Mouse (Mus musculus): Measurements from ENCODE around the gene Gm20388. TPM values are rescaled to one million over a fixed set of nuclear protein-coding genes. Genes with fewer than 3 reads are reported as not detected.

The Gm20388 gene
- polyA plus RNA-seq, 1 experiment from 2014 or later: not detected

GRCm38 (mm10) chr8:123317781-123318466 is 3407.3 kb downstream of the Gm20388 start:
- Histone ChIP-seq H3K9ac (peak overlapping the region; percentile 84), H3K4me2 (peak overlapping the region; percentile 83), H3K9me3 (replicated peaks) (no peaks in the 10 kb centered on the region), H3K4me3 (peak overlapping the region; percentile 78), H3K4me1 (peaks cover 24% of the 10 kb centered on the region), H3K27me3 (replicated peaks) (peaks cover 7% of the 10 kb centered on the region), H3K36me3 (peaks cover 21% of the 10 kb centered on the region), H3K27ac (peak overlapping the region; percentile 77)
- 3% methylated on average over 21 of the region's 21 CpGs for WGBS (ENCODE audit: insufficient replicate concordance)
- peak; percentile 87 for ATAC-seq

- under 1% methylated on average over 24 of the region's 24 CpGs for WGBS (ENCODE audit: insufficient replicate concordance)
These were observed 3407.8 kb downstream of the Gm20388 start, which contains the start of gene Fanca for GRCm38 (mm10) chr8:123318467-123318911. Gene Fanca (minus strand): TSS chr8:123318576.

GRCm38 (mm10) chr8:123319522-123320164 is 3409.0 kb downstream of the Gm20388 start:
- Histone ChIP-seq H3K4me3 (no peak overlapping the region), H3K4me2 (peak overlapping the region; percentile 83), H3K4me1 (peaks cover 24% of the 10 kb centered on the region)

More at GRCm38 (mm10) chr8:123318467-123318911, 3407.8 kb downstream of the Gm20388 start, which contains the start of gene Fanca:
- Histone ChIP-seq H3K4me2 (peak within 1 kb of the TSS; percentile 83), H3K9me3 (replicated peaks) (no peaks in the 10 kb centered on the region), H3K36me3 (peaks cover 15% of the 10 kb centered on the region), H3K27ac (peak within 1 kb of the TSS; percentile 77), H3K4me3 (peak within 1 kb of the TSS; percentile 78), H3K4me1 (peaks cover 24% of the 10 kb centered on the region), H3K9ac (peak within 1 kb of the TSS; percentile 84), H3K27me3 (replicated peaks) (peaks cover 11% of the 10 kb centered on the region)
- peak; percentile 99 for ATAC-seq

GRCm38 (mm10) chr8:123328552-123328951 is 3417.9 kb downstream of the Gm20388 start:
- ATAC-seq: no peak
- Histone ChIP-seq H3K36me3 (no peaks in the 10 kb centered on the region), H3K27ac (no peak overlapping the region), H3K4me1 (peaks cover 56% of the 10 kb centered on the region), H3K9me3 (replicated peaks) (no peaks in the 10 kb centered on the region), H3K27me3 (replicated peaks) (peaks cover 31% of the 10 kb centered on the region), H3K9ac (no peak overlapping the region), H3K4me3 (no peak overlapping the region), H3K4me2 (no peak overlapping the region)
- WGBS (ENCODE audit: insufficient replicate concordance): 91% methylated on average over 2 of the region's 2 CpGs

More at GRCm38 (mm10) chr8:123319522-123320164, 3409.0 kb downstream of the Gm20388 start:
- H3K9me3 ChIP-seq (replicated peaks): no peaks in the 10 kb centered on the region
- H3K27me3 ChIP-seq (replicated peaks): peaks cover 11% of the 10 kb centered on the region
- ATAC-seq: no peak
- H3K9ac ChIP-seq: no peak overlapping the region
- peaks cover 10% of the 10 kb centered on the region for H3K36me3 ChIP-seq
- H3K27ac ChIP-seq: no peak overlapping the region
- WGBS (ENCODE audit: insufficient replicate concordance): 12% methylated on average over 7 of the region's 7 CpGs

GRCm38 (mm10) chr8:123329350-123329749 is 3418.7 kb downstream of the Gm20388 start:
- H3K27me3 ChIP-seq (replicated peaks): peaks cover 38% of the 10 kb centered on the region
- no peak for ATAC-seq
- WGBS (ENCODE audit: insufficient replicate concordance): 10% methylated on average over 4 of the region's 4 CpGs
- peaks cover 64% of the 10 kb centered on the region for H3K4me1 ChIP-seq
- H3K9ac ChIP-seq: no peak overlapping the region
- H3K27ac ChIP-seq: no peak overlapping the region
- no peaks in the 10 kb centered on the region for H3K36me3 ChIP-seq
- no peak overlapping the region for H3K4me3 ChIP-seq
- no peaks in the 10 kb centered on the region for H3K9me3 ChIP-seq (replicated peaks)
- H3K4me2 ChIP-seq: no peak overlapping the region

- 64% methylated on average over 5 of the region's 5 CpGs for WGBS (ENCODE audit: insufficient replicate concordance)
These were observed 3419.3 kb downstream of the Gm20388 start for GRCm38 (mm10) chr8:123329961-123330360.

GRCm38 (mm10) chr8:123330701-123331100 is 3420.1 kb downstream of the Gm20388 start:
- Histone ChIP-seq H3K4me3 (no peak overlapping the region), H3K9ac (no peak overlapping the region), H3K4me2 (no peak overlapping the region), H3K27me3 (replicated peaks) (peaks cover 37% of the 10 kb centered on the region), H3K4me1 (peaks cover 72% of the 10 kb centered on the region), H3K9me3 (replicated peaks) (no peaks in the 10 kb centered on the region), H3K27ac (no peak overlapping the region), H3K36me3 (no peaks in the 10 kb centered on the region)
- ATAC-seq: no peak
- WGBS (ENCODE audit: insufficient replicate concordance): 60% methylated on average over 6 of the region's 6 CpGs

More at GRCm38 (mm10) chr8:123329961-123330360, 3419.3 kb downstream of the Gm20388 start:
- Histone ChIP-seq H3K4me2 (no peak overlapping the region), H3K9me3 (replicated peaks) (no peaks in the 10 kb centered on the region), H3K4me1 (peaks cover 68% of the 10 kb centered on the region), H3K4me3 (no peak overlapping the region), H3K9ac (no peak overlapping the region), H3K27ac (0 out of 2 replicates have a peak overlapping the region, but pooled peaks have one; percentile 10), H3K27me3 (replicated peaks) (peaks cover 43% of the 10 kb centered on the region), H3K36me3 (no peaks in the 10 kb centered on the region)
- no peak for ATAC-seq

GRCm38 (mm10) chr8:123331301-123331700 is 3420.7 kb downstream of the Gm20388 start:
- Histone ChIP-seq H3K9me3 (replicated peaks) (no peaks in the 10 kb centered on the region), H3K4me2 (peak overlapping the region; percentile 99), H3K9ac (no peak overlapping the region), H3K36me3 (no peaks in the 10 kb centered on the region), H3K27me3 (replicated peaks) (peaks cover 34% of the 10 kb centered on the region), H3K4me3 (no peak overlapping the region), H3K27ac (peak overlapping the region; percentile 72), H3K4me1 (peaks cover 72% of the 10 kb centered on the region)
- no peak for ATAC-seq
- 48% methylated on average over 2 of the region's 2 CpGs for WGBS (ENCODE audit: insufficient replicate concordance)

GRCm38 (mm10) chr8:123331810-123332209 is 3421.2 kb downstream of the Gm20388 start:
- Histone ChIP-seq H3K27ac (peak overlapping the region; percentile 72), H3K4me3 (peak overlapping the region; percentile 72), H3K9ac (no peak overlapping the region), H3K4me2 (peak overlapping the region; percentile 99), H3K9me3 (replicated peaks) (no peaks in the 10 kb centered on the region), H3K4me1 (peaks cover 77% of the 10 kb centered on the region), H3K36me3 (no peaks in the 10 kb centered on the region), H3K27me3 (replicated peaks) (peaks cover 31% of the 10 kb centered on the region)
- ATAC-seq: no peak
- 12% methylated on average over 8 of the region's 8 CpGs for WGBS (ENCODE audit: insufficient replicate concordance)

- H3K4me3 ChIP-seq: peak within 1 kb of the TSS; percentile 72
- H3K9ac ChIP-seq: peak within 1 kb of the TSS; percentile 72
- no peaks in the 10 kb centered on the region for H3K36me3 ChIP-seq
- peak within 1 kb of the TSS; percentile 99 for H3K4me2 ChIP-seq
- ATAC-seq: peak; percentile 82
- peaks cover 71% of the 10 kb centered on the region for H3K4me1 ChIP-seq
- no peaks in the 10 kb centered on the region for H3K9me3 ChIP-seq (replicated peaks)
- H3K27me3 ChIP-seq (replicated peaks): peaks cover 24% of the 10 kb centered on the region
- WGBS (ENCODE audit: insufficient replicate concordance): 3% methylated on average over 74 of the region's 85 CpGs
- peak within 1 kb of the TSS; percentile 72 for H3K27ac ChIP-seq
These were observed 3421.8 kb downstream of the Gm20388 start, which contains the start of gene Spire2 for GRCm38 (mm10) chr8:123332262-123333090. Gene Spire2 (plus strand): TSS chr8:123332713.

- H3K9me3 ChIP-seq (replicated peaks): no peaks in the 10 kb centered on the region
- 13% methylated on average over 16 of the region's 21 CpGs for WGBS (ENCODE audit: insufficient replicate concordance)
- H3K4me3 ChIP-seq: peak overlapping the region; percentile 72
- peak overlapping the region; percentile 69 for H3K27ac ChIP-seq
- H3K4me2 ChIP-seq: peak overlapping the region; percentile 99
- ATAC-seq: peak; percentile 34
- peaks cover 21% of the 10 kb centered on the region for H3K27me3 ChIP-seq (replicated peaks)
- peak overlapping the region; percentile 72 for H3K9ac ChIP-seq
- peaks cover 67% of the 10 kb centered on the region for H3K4me1 ChIP-seq
- no peaks in the 10 kb centered on the region for H3K36me3 ChIP-seq
These were observed 3422.5 kb downstream of the Gm20388 start for GRCm38 (mm10) chr8:123333091-123333587.

All from liver, embryonic 12.5 days (tissue).